Mouse (Mus musculus) limb, embryonic 12.5 days (tissue): Measurements from ENCODE around the gene Coro2b. TPM values are rescaled to one million over a fixed set of nuclear protein-coding genes. Genes with fewer than 3 reads are reported as not detected.

ENCODE experiments used
- ATAC-seq: fragments of 200-750 bp; cut with Nextera tagmentation; 2 replicates; pipeline ENCODE4 v1.8.0; 2017; ENCODE audit warnings: low read depth, moderate TSS enrichment; ENCODE audit not compliant: insufficient number of reproducible peaks, insufficient read depth, low FRiP score, low TSS enrichment
- H3K27ac ChIP-seq: fragments of 300-500 bp; sonication (generic); 2 replicates; pipeline ENCODE4 v1.5.1; 2016; ENCODE audit warnings: mild to moderate bottlenecking, moderate library complexity
- H3K27me3 ChIP-seq: fragments of 300-500 bp; sonication (generic); 2 replicates; pipeline ENCODE4 v1.6.1; 2016; ENCODE audit warnings: mild to moderate bottlenecking, moderate library complexity
- H3K36me3 ChIP-seq: fragments of 300-500 bp; sonication (generic); 2 replicates; pipeline ENCODE4 v1.6.1; 2016; ENCODE audit warnings: mild to moderate bottlenecking, moderate library complexity
- H3K4me1 ChIP-seq: fragments of 300-500 bp; sonication (generic); replicated peaks from 2 replicates; pipeline ENCODE4 v1.6.1; 2016
- H3K4me2 ChIP-seq: fragments of 300-500 bp; sonication (generic); 2 replicates; pipeline ENCODE4 v1.6.1; 2016; ENCODE audit warnings: mild to moderate bottlenecking, moderate library complexity
- H3K4me3 ChIP-seq: fragments of 300-500 bp; sonication (generic); replicated peaks from 2 replicates; pipeline ENCODE4 v1.5.1; 2016; ENCODE audit warnings: mild to moderate bottlenecking
- H3K9ac ChIP-seq: fragments of 300-500 bp; sonication (generic); replicated peaks from 2 replicates; pipeline ENCODE4 v1.6.1; 2016; ENCODE audit warnings: mild to moderate bottlenecking, moderate library complexity
- H3K9me3 ChIP-seq: fragments of 300-500 bp; sonication (generic); 2 replicates; pipeline ENCODE4 v1.6.1; 2016; ENCODE audit warnings: mild to moderate bottlenecking, moderate library complexity
- WGBS: fragments of 180-500 bp; shearing (Covaris S2); methylation state at CpG from one replicate; pipeline ENCODE4 v1.1.7; 2016; 5-methylcytosine and 5-hydroxymethylcytosine counted together
- polyA plus RNA-seq: library from polyadenylated mRNA; unstranded; fragments of >200 nt; fragmentation: Nextera tagmentation; extraction: Ambion mirVana; gene quantifications from 2 replicates; pipeline ENCODE4 v1.2.1, GENCODE M21; 2016

Gene Coro2b
- polyA plus RNA-seq, 1 experiment from 2014 or later: 8.0 TPM

DNA sequence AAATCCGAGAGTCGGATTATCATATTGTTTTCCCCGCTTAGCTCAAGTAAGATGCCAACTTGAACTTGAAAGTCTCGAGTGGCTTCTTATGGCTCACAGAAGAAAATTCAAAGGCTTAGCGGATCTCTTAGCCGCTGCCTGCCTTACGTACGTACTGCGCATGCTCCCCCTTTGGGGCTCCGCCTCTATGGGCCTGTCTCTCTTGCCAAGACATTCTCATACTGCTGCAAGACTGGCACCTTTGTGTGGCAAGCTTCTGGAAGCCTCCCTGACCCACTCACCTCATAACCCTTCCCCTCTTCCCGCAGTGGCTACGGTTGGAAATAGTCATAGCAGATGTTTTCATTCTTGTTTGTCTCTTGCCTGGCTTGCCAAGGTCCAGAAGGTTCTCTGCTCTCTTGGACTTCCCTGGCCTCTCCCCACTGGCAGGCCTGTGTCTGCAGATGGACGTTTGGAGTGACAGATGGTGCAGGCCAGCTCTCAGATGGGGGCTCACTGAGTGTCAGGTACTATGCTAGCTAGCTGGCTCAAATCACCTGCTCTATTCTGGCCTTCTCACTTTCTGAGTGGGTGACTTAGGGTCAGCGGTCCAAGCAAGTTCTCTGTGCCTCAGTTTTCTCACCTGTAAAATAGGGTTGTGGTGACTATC lies 65.2 kb downstream of the Coro2b start:
- no peaks in the 10 kb centered on the region for H3K9me3 ChIP-seq
- H3K36me3 ChIP-seq: no peaks in the 10 kb centered on the region
- ATAC-seq: no peak
- 88% methylated on average over 14 of the region's 14 CpGs for WGBS
- no peak overlapping the region for H3K9ac ChIP-seq
- H3K4me1 ChIP-seq: peaks cover 14% of the 10 kb centered on the region; the same call in 1 of the 2 replicates
- H3K27ac ChIP-seq: no peak overlapping the region
- no peaks in the 10 kb centered on the region for H3K27me3 ChIP-seq
- no peak overlapping the region for H3K4me2 ChIP-seq
- no peak overlapping the region for H3K4me3 ChIP-seq

DNA sequence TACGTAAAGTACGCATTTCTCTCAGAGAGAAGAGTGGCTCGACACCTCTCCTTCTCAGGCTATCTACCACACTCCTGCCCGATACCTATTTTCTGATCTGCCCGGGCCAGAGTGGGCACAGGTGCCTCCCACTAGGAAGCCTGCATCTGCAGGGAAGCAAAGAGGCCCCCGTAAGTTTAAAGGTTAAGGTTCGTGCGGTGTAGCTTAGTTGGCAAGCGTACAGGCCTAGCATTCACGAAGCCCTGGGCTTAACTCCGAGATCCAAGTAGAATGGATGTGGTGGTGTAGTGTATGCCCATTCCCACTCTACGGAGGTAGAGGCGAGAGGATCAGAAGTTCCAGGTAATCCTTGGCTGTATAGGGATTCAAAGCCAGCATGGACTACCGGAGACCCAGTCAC lies 65.8 kb downstream of the Coro2b start:
- Histone ChIP-seq H3K4me1 (peaks cover 14% of the 10 kb centered on the region; the same call in 1 of the 2 replicates), H3K4me3 (no peak overlapping the region), H3K27me3 (no peaks in the 10 kb centered on the region), H3K36me3 (no peaks in the 10 kb centered on the region), H3K9ac (no peak overlapping the region), H3K4me2 (no peak overlapping the region), H3K27ac (no peak overlapping the region), H3K9me3 (no peaks in the 10 kb centered on the region)
- ATAC-seq: no peak
- WGBS: 91% methylated on average over 14 of the region's 14 CpGs

DNA sequence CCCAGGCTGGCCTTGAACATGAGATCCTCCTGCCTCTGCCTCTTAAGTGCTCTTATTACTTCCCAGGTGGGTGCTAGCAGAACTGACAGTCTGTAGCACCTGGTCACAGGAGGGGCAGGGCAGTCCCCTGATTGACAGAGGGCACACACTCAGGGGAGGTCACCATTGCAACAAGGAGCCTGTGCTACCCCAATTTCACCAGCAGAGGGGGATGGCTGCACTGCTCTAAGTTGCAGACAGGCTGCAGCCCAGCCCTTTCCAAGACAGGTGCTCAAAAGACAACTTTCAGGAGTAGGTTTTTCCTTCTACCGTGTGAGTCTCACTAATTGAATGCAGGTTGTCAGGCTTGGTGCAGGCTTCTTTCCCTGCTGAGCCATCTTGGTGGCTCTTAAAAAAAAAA lies 66.4 kb downstream of the Coro2b start:
- no peaks in the 10 kb centered on the region for H3K36me3 ChIP-seq
- 4% methylated on average over 1 of the region's 1 CpGs for WGBS
- H3K4me1 ChIP-seq: peaks cover 14% of the 10 kb centered on the region; the same call in 1 of the 2 replicates
- no peak overlapping the region for H3K4me3 ChIP-seq
- H3K27me3 ChIP-seq: no peaks in the 10 kb centered on the region
- no peak overlapping the region for H3K4me2 ChIP-seq
- no peak overlapping the region for H3K27ac ChIP-seq
- no peak for ATAC-seq
- no peaks in the 10 kb centered on the region for H3K9me3 ChIP-seq
- no peak overlapping the region for H3K9ac ChIP-seq

DNA sequence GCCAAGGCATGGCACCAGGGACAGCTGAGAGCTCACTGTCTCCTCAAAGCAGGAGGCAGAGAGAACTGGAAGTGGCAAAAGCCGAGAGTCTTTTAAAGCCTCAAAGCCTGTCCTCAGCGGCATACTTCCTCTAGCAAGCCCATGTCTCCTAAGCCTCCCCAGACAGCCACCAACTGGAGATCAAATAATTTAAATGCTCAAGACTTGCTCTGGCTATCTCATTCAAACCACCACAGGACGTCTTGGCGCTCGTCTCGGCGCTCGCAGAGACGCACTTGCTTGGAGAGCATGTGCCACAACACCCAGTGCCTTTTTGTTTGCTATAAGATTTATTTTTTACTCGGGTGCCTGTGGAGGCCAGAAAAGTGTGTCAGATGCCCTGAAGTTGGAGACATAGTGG lies 67.1 kb downstream of the Coro2b start:
- Histone ChIP-seq H3K4me2 (no peak overlapping the region), H3K27ac (no peak overlapping the region), H3K9ac (no peak overlapping the region), H3K9me3 (no peaks in the 10 kb centered on the region), H3K4me1 (peaks cover 14% of the 10 kb centered on the region; the same call in 1 of the 2 replicates), H3K4me3 (no peak overlapping the region), H3K36me3 (no peaks in the 10 kb centered on the region), H3K27me3 (no peaks in the 10 kb centered on the region)
- ATAC-seq: no peak
- WGBS: 86% methylated on average over 10 of the region's 10 CpGs

DNA sequence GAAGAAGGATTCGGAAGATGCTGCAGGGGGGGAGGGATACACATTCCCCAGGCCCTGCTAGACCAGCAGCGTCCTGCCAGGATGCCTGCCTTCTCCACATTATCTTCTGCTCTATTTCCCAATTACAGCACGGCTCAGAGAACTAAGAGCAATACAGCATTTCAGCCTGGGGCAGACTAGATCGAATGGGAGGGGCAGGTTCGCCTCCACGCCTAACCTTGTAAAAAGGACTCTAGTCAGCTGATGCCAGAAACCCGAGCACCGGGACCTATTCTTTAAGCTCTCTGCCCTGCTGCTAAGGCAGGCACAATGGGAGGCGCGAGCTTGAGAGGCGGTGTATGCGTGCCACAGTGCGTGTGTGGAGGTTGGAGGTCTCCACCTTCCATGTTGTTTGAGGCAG lies 67.7 kb downstream of the Coro2b start:
- ATAC-seq: no peak
- no peaks in the 10 kb centered on the region for H3K36me3 ChIP-seq
- no peak overlapping the region for H3K4me3 ChIP-seq
- H3K27me3 ChIP-seq: no peaks in the 10 kb centered on the region
- H3K9me3 ChIP-seq: no peaks in the 10 kb centered on the region
- peaks cover 14% of the 10 kb centered on the region; the same call in 1 of the 2 replicates for H3K4me1 ChIP-seq
- 55% methylated on average over 13 of the region's 13 CpGs for WGBS
- H3K9ac ChIP-seq: no peak overlapping the region
- no peak overlapping the region for H3K4me2 ChIP-seq
- no peak overlapping the region for H3K27ac ChIP-seq

DNA sequence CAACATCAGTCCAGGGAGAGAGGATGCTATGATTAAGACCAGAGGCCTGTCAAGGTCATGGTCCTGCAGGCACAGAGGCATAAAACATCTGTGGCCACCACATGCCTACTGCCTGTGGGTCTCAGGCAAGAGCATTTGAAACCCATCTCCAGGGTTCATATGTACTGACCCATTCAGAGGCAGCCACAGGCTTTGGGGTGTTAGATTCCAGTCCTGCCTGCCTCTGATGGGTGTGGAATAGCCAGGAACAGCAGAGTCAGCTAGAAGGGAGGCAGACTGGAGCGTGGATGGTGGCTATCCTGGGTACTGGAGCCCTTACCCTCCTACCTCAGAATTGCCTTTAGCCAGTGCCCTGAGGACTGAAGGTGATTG lies 69.4 kb downstream of the Coro2b start:
- H3K9ac ChIP-seq: peak overlapping the region; percentile 27; the same call in 1 of the 2 replicates
- 74% methylated on average over 1 of the region's 1 CpGs for WGBS
- H3K27me3 ChIP-seq: no peaks in the 10 kb centered on the region
- H3K4me2 ChIP-seq: no peak overlapping the region
- ATAC-seq: no peak
- no peaks in the 10 kb centered on the region for H3K9me3 ChIP-seq
- H3K4me1 ChIP-seq: peaks cover 14% of the 10 kb centered on the region; the same call in 1 of the 2 replicates
- H3K36me3 ChIP-seq: no peaks in the 10 kb centered on the region
- no peak overlapping the region for H3K27ac ChIP-seq
- H3K4me3 ChIP-seq: no peak overlapping the region

DNA sequence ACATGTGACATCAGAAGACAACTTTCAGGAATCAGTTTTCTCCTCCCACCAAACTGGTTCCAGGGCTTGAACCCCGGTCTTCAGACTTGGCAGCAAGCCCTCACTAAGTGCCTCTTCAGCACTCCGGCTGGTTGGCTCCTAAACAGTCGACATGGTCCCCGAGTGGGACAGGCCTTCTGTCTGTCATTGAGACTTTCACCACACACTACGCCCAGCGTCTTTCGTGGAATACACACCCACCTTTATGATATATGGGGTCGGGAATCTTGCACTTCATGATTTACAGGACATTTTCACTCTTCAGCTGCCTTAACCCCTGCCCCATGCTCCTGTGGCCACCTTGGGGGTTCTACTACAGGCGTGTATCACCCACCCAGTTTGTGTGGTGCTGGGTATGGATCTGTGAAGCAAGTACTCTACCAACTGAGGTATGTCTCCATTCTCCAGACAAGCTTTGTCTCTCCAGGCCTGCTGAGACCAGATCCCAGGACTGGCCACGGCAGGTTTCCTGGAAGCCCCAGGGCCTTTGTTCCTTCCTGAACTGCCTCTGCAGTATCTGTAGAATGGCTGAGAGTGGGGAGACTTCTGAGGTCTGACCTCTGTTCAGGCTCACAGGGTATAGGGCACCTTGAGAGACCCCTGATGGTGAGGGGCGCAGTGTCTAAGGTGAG lies 70.0 kb downstream of the Coro2b start:
- ATAC-seq: no peak
- no peaks in the 10 kb centered on the region for H3K27me3 ChIP-seq
- H3K9me3 ChIP-seq: no peaks in the 10 kb centered on the region
- H3K4me2 ChIP-seq: no peak overlapping the region
- no peaks in the 10 kb centered on the region for H3K36me3 ChIP-seq
- peaks cover 14% of the 10 kb centered on the region; the same call in 1 of the 2 replicates for H3K4me1 ChIP-seq
- H3K4me3 ChIP-seq: no peak overlapping the region
- H3K9ac ChIP-seq: peak overlapping the region; percentile 27; the same call in 1 of the 2 replicates
- H3K27ac ChIP-seq: no peak overlapping the region
- WGBS: 85% methylated on average over 11 of the region's 11 CpGs

DNA sequence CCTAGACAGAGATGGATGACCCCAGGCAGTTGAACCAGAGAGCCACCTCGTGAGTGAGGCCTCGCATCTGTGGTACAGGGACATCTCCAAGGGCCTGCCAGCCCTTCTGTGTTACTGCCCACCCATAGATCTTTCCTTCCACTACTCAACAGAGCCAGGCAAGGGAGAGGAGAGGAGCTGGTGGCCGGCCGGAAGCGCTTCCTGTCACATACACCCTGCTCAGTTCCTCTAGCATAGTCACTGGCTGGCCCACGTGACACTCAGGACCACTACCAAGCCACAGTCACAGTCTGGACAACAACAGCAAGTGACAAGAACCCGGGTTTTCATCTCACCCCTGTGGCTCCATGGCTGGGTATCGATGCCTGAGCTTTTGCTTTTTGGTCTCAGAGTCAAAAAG lies 70.8 kb downstream of the Coro2b start:
- no peak overlapping the region for H3K9ac ChIP-seq
- H3K27ac ChIP-seq: no peak overlapping the region
- H3K27me3 ChIP-seq: no peaks in the 10 kb centered on the region
- no peaks in the 10 kb centered on the region for H3K9me3 ChIP-seq
- no peak for ATAC-seq
- no peak overlapping the region for H3K4me3 ChIP-seq
- no peak overlapping the region for H3K4me2 ChIP-seq
- 75% methylated on average over 8 of the region's 8 CpGs for WGBS
- peaks cover 14% of the 10 kb centered on the region; the same call in 1 of the 2 replicates for H3K4me1 ChIP-seq
- H3K36me3 ChIP-seq: no peaks in the 10 kb centered on the region

DNA sequence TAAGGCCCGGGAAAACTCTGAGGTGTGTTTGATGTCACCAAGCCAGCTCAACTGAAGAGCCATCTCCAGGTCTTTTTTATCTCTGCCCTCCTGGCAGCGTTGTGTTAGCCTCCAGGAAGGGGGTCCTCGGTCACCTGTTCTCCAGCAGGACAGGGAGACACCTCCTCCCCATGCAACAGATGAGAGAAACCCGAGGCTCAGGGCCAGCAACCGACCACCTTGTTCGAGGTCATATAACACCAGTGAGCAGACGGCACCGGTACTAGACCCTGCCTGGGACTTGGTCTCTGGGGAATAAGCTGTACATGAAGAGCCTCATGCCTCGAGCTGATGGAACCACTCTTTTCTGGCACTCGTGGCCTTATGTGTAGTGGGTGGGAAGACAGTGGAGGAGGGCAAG lies 72.1 kb downstream of the Coro2b start:
- H3K4me3 ChIP-seq: no peak overlapping the region
- H3K27ac ChIP-seq: no peak overlapping the region
- peaks cover 16% of the 10 kb centered on the region; the same call in 1 of the 2 replicates for H3K4me1 ChIP-seq
- no peak for ATAC-seq
- no peak overlapping the region for H3K9ac ChIP-seq
- no peak overlapping the region for H3K4me2 ChIP-seq
- H3K9me3 ChIP-seq: no peaks in the 10 kb centered on the region
- H3K36me3 ChIP-seq: no peaks in the 10 kb centered on the region
- no peaks in the 10 kb centered on the region for H3K27me3 ChIP-seq
- WGBS: 65% methylated on average over 10 of the region's 10 CpGs

DNA sequence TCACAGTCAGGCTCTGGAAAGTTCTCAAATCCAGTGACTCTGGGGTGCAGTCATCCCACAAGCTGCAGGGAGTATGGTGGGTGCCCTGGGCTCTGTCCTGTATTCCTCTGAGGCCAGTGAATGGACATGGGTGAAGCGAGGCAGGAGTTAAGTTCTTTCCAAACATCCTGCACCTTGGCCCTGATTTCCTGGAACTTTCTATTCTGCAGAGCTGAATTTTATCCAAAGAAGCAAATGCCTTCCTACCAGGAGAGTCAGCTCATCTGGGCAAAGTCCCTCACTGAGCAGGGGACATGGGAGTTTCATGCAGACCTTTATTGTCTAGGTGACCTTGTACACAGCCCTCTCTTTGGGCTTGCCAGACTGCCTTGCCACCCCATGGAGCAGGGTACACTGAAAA lies 75.1 kb downstream of the Coro2b start:
- no peak for ATAC-seq
- Histone ChIP-seq H3K4me3 (no peak overlapping the region), H3K4me2 (no peak overlapping the region), H3K27ac (no peak overlapping the region), H3K9me3 (no peaks in the 10 kb centered on the region), H3K27me3 (no peaks in the 10 kb centered on the region), H3K36me3 (no peaks in the 10 kb centered on the region), H3K4me1 (peaks cover 20% of the 10 kb centered on the region), H3K9ac (no peak overlapping the region)
- 86% methylated on average over 1 of the region's 1 CpGs for WGBS

DNA sequence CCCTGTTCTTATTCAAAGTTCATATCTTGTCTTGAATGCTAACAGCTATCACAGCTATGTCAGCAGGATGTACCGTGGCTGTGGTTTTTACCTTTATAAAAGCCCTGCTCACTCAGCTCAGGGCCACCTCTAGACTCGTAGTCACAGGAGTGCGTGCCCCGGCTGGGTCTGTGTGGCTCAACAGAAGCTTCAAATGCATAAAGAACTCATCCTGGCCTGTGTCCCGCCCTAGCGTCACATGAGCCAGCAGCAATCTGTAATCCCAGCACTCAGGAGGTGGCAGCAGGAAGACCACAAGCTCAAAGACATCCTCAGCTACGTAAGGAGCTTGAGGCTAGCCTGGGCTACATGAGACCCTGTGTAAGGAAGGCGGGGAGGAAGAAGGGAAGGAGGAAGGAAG lies 75.7 kb downstream of the Coro2b start:
- no peak overlapping the region for H3K4me2 ChIP-seq
- H3K36me3 ChIP-seq: no peaks in the 10 kb centered on the region
- no peak for ATAC-seq
- WGBS: 86% methylated on average over 8 of the region's 8 CpGs
- H3K4me3 ChIP-seq: no peak overlapping the region
- no peak overlapping the region for H3K27ac ChIP-seq
- H3K27me3 ChIP-seq: no peaks in the 10 kb centered on the region
- H3K9ac ChIP-seq: no peak overlapping the region
- peaks cover 21% of the 10 kb centered on the region for H3K4me1 ChIP-seq
- H3K9me3 ChIP-seq: no peaks in the 10 kb centered on the region

DNA sequence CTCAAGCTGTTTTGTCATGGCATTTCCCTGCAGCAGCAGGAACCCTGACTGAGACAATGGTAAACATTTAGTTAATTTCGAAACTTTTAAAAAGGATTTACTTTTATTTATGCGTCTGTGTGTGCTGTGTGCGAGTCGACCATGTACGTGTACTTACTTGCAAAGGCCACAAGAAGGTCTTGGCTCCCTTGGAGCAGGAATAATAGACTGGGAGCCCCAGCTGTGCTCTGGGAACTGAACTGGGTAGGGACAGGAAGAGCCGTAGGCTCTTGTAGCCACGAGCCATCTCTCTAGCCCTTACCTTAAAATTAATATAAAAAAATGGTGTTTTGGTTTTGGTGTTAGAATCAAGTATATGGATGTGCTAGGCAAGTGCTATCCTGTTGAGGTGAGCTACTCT lies 76.8 kb downstream of the Coro2b start:
- Histone ChIP-seq H3K4me3 (no peak overlapping the region), H3K27ac (no peak overlapping the region), H3K27me3 (no peaks in the 10 kb centered on the region), H3K36me3 (no peaks in the 10 kb centered on the region), H3K4me2 (no peak overlapping the region), H3K4me1 (peaks cover 32% of the 10 kb centered on the region), H3K9me3 (no peaks in the 10 kb centered on the region), H3K9ac (no peak overlapping the region)
- ATAC-seq: no peak
- 89% methylated on average over 7 of the region's 7 CpGs for WGBS
